Mouse (Mus musculus) forebrain, embryonic 16.5 days (tissue): Measurements from ENCODE around the gene Yipf3. TPM values are rescaled to one million over a fixed set of nuclear protein-coding genes. Genes with fewer than 3 reads are reported as not detected.
A peak's percentile ranks its signal among the peaks of the same experiment; 100 is the strongest.

Experiments used
- ATAC-seq: fragments of 200-750 bp; cut with Nextera tagmentation; 2 replicates; pipeline ENCODE4 v1.8.0; 2017; ENCODE audit warnings: mild to moderate bottlenecking, moderate library complexity
- H3K27ac ChIP-seq: fragments of 300-500 bp; sonication (generic); 2 replicates; pipeline ENCODE4 v1.5.1; 2014; ENCODE audit warnings: low read length, control low read depth
- H3K27me3 ChIP-seq: fragments of 300-500 bp; sonication (generic); replicated peaks from 2 replicates; pipeline ENCODE4 v1.6.1; 2014; ENCODE audit warnings: low read length; ENCODE audit not compliant: control insufficient read depth, insufficient read depth
- H3K36me3 ChIP-seq: fragments of 300-500 bp; sonication (generic); 2 replicates; pipeline ENCODE4 v1.6.1; 2014; ENCODE audit not compliant: control insufficient read depth, insufficient read depth
- H3K4me1 ChIP-seq: fragments of 300-500 bp; sonication (generic); replicated peaks from 2 replicates; pipeline ENCODE4 v1.6.1; 2014; ENCODE audit warnings: low read length; ENCODE audit not compliant: control insufficient read depth, insufficient read depth
- H3K4me2 ChIP-seq: fragments of 300-500 bp; sonication (generic); 2 replicates; pipeline ENCODE4 v1.6.1; 2014; ENCODE audit warnings: mild to moderate bottlenecking, low read length, control low read depth
- H3K4me3 ChIP-seq: fragments of 300-500 bp; sonication (generic); replicated peaks from 2 replicates; pipeline ENCODE4 v1.5.1; 2014; ENCODE audit warnings: mild to moderate bottlenecking, low read length, control low read depth
- H3K9ac ChIP-seq: fragments of 300-500 bp; sonication (generic); replicated peaks from 2 replicates; pipeline ENCODE4 v1.6.1; 2014; ENCODE audit warnings: low read depth, low read length, control low read depth
- H3K9me3 ChIP-seq: fragments of 300-500 bp; sonication (generic); 2 replicates; pipeline ENCODE4 v1.6.1; 2016; ENCODE audit warnings: low read length; ENCODE audit not compliant: control insufficient read depth
- WGBS: fragments of 180-500 bp; shearing (Covaris S2); extraction: QIAGEN DNeasy Blood & Tissue Kit; methylation state at CpG from one replicate; pipeline ENCODE4 v1.1.7; 2014; 5-methylcytosine and 5-hydroxymethylcytosine counted together
- polyA plus RNA-seq: library from polyadenylated mRNA; unstranded; fragments of >200 nt; fragmentation: Nextera tagmentation; extraction: Ambion mirVana; gene quantifications from 2 replicates; pipeline ENCODE4 v1.2.1, GENCODE M21; 2015

Yipf3 gene
- polyA plus RNA-seq, 1 experiment from 2014 or later, result 91.6 TPM

GRCm38 (mm10) chr17:46252571-46253451 is 4.9 kb downstream of the Yipf3 start:
- Histone ChIP-seq H3K9me3 (no peaks in the 10 kb centered on the region), H3K27ac (peak overlapping the region; percentile 78), H3K36me3 (peaks cover 20% of the 10 kb centered on the region), H3K4me2 (peak overlapping the region; percentile 96), H3K4me3 (peak overlapping the region; percentile 92), H3K4me1 (peaks cover 30% of the 10 kb centered on the region), H3K9ac (peak overlapping the region; percentile 84), H3K27me3 (0 out of 2 replicates have a peak, but pooled peaks cover 4% of the 10 kb centered on the region)
- WGBS, result 61% methylated on average over 14 of the region's 14 CpGs
- no peak for ATAC-seq

GRCm38 (mm10) chr17:46253452-46254084 is 5.7 kb downstream of the Yipf3 start, which contains the start of gene Lrrc73:
Lrrc73 (plus strand) TSS chr17:46253531.
- peak within 1 kb of the TSS; percentile 78 for H3K27ac ChIP-seq
- H3K27me3 ChIP-seq, result 0 out of 2 replicates have a peak, but pooled peaks cover 4% of the 10 kb centered on the region
- H3K9me3 ChIP-seq, result no peaks in the 10 kb centered on the region
- peak within 1 kb of the TSS; percentile 84 for H3K9ac ChIP-seq
- WGBS, result 2% methylated on average over 46 of the region's 48 CpGs
- peak; percentile 94 for ATAC-seq
- peaks cover 29% of the 10 kb centered on the region for H3K4me1 ChIP-seq
- peaks cover 20% of the 10 kb centered on the region for H3K36me3 ChIP-seq
- H3K4me3 ChIP-seq, result peak within 1 kb of the TSS; percentile 92
- peak within 1 kb of the TSS; percentile 96 for H3K4me2 ChIP-seq

GRCm38 (mm10) chr17:46254106-46254505 is 6.2 kb downstream of the Yipf3 start:
- Histone ChIP-seq H3K4me3 (peak overlapping the region; percentile 92), H3K27me3 (0 out of 2 replicates have a peak, but pooled peaks cover 4% of the 10 kb centered on the region), H3K36me3 (peaks cover 20% of the 10 kb centered on the region), H3K9ac (peak overlapping the region; percentile 84), H3K9me3 (no peaks in the 10 kb centered on the region), H3K4me1 (peaks cover 23% of the 10 kb centered on the region), H3K4me2 (peak overlapping the region; percentile 96), H3K27ac (peak overlapping the region; percentile 78)
- peak; percentile 49 for ATAC-seq
- WGBS, result 0% methylated on average over 42 of the region's 54 CpGs

- ATAC-seq, result no peak
- WGBS, result 26% methylated on average over 6 of the region's 6 CpGs
- peaks cover 18% of the 10 kb centered on the region for H3K36me3 ChIP-seq
Measured at GRCm38 (mm10) chr17:46255147-46255546, 7.3 kb downstream of the Yipf3 start.

GRCm38 (mm10) chr17:46258279-46259053 is 10.6 kb downstream of the Yipf3 start:
- H3K27me3 ChIP-seq, result 0 out of 2 replicates have a peak, but pooled peaks cover 4% of the 10 kb centered on the region
- 85% methylated on average over 30 of the region's 30 CpGs for WGBS
- H3K36me3 ChIP-seq, result peaks cover 4% of the 10 kb centered on the region; the same call in 1 of the 2 replicates
- no peak overlapping the region for H3K27ac ChIP-seq
- H3K4me3 ChIP-seq, result no peak overlapping the region
- no peak overlapping the region for H3K9ac ChIP-seq
- peaks cover 14% of the 10 kb centered on the region for H3K4me1 ChIP-seq
- no peaks in the 10 kb centered on the region for H3K9me3 ChIP-seq
- H3K4me2 ChIP-seq, result no peak overlapping the region
- no peak for ATAC-seq

More at GRCm38 (mm10) chr17:46255147-46255546, 7.3 kb downstream of the Yipf3 start:
- 0 out of 2 replicates have a peak, but pooled peaks cover 4% of the 10 kb centered on the region for H3K27me3 ChIP-seq
- no peak overlapping the region for H3K27ac ChIP-seq
- no peaks in the 10 kb centered on the region for H3K9me3 ChIP-seq
- peak overlapping the region; percentile 29; the same call in 1 of the 2 replicates for H3K9ac ChIP-seq
- peak overlapping the region; percentile 92 for H3K4me3 ChIP-seq
- H3K4me1 ChIP-seq, result peaks cover 19% of the 10 kb centered on the region
- peak overlapping the region; percentile 96 for H3K4me2 ChIP-seq

GRCm38 (mm10) chr17:46259675-46260074 is 11.8 kb downstream of the Yipf3 start:
- H3K4me2 ChIP-seq, result no peak overlapping the region
- ATAC-seq, result no peak
- peaks cover 7% of the 10 kb centered on the region; the same call in 1 of the 2 replicates for H3K36me3 ChIP-seq
- 0 out of 2 replicates have a peak, but pooled peaks cover 4% of the 10 kb centered on the region for H3K27me3 ChIP-seq
- H3K4me1 ChIP-seq, result peaks cover 9% of the 10 kb centered on the region
- H3K4me3 ChIP-seq, result no peak overlapping the region
- H3K9me3 ChIP-seq, result no peaks in the 10 kb centered on the region
- no peak overlapping the region for H3K27ac ChIP-seq
- no peak overlapping the region for H3K9ac ChIP-seq
- WGBS, result 90% methylated on average over 17 of the region's 17 CpGs

GRCm38 (mm10) chr17:46262201-46262694 is 14.4 kb downstream of the Yipf3 start:
- no peaks in the 10 kb centered on the region for H3K27me3 ChIP-seq
- H3K4me1 ChIP-seq, result 0 out of 2 replicates have a peak, but pooled peaks cover 2% of the 10 kb centered on the region
- no peak for ATAC-seq
- H3K9me3 ChIP-seq, result no peaks in the 10 kb centered on the region
- no peak overlapping the region for H3K4me3 ChIP-seq
- H3K27ac ChIP-seq, result no peak overlapping the region
- peaks cover 7% of the 10 kb centered on the region; the same call in 1 of the 2 replicates for H3K36me3 ChIP-seq
- H3K4me2 ChIP-seq, result no peak overlapping the region
- WGBS, result 88% methylated on average over 5 of the region's 5 CpGs
- no peak overlapping the region for H3K9ac ChIP-seq

- Histone ChIP-seq H3K4me3 (no peak overlapping the region), H3K36me3 (peaks cover 4% of the 10 kb centered on the region; the same call in 1 of the 2 replicates), H3K9me3 (no peaks in the 10 kb centered on the region), H3K27ac (no peak overlapping the region), H3K4me2 (no peak overlapping the region), H3K27me3 (no peaks in the 10 kb centered on the region), H3K9ac (no peak overlapping the region), H3K4me1 (0 out of 2 replicates have a peak, but pooled peaks cover 2% of the 10 kb centered on the region)
- 85% methylated on average over 12 of the region's 12 CpGs for WGBS
- no peak; the same call in 1 of the 2 replicates for ATAC-seq
Measured at GRCm38 (mm10) chr17:46265502-46265901, 17.6 kb downstream of the Yipf3 start.
